Mouse (Mus musculus) MEL-GATA-1-ER (cell line): ENCODE measurements around the gene Ptges2.

Experiments
- DNase-seq: peaks from one replicate; pipeline ENCODE4 v3.0.0-alpha.2; 2012; ENCODE audit warnings: low read depth; ENCODE audit errors: extremely low read depth

Ptges2 gene

DNA sequence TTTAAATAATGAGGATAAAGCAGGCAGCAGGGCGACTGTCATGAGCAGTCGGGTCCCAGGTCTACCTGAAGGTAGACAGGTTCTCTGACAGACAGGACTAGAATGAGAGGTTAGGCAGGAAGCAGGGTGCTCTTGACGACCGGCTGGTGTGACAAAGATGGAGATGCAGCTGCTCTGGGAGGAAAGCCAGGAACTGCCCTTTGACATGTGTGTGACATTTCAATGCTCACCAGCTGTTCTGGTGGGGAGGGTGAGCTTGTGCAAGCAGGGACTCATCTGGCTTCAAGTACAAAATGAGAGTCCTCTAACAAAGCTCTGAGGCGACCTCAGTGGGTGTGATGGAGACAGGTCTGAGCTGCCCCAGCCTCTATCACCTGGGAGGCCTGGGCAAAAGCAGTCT lies 18.2 kb downstream of the Ptges2 start:
- DNase-seq: no peak

GRCm38 (mm10) chr2:32415801-32416200 lies 20.1 kb downstream of the Ptges2 start:
- DNase-seq: no peak

DNA sequence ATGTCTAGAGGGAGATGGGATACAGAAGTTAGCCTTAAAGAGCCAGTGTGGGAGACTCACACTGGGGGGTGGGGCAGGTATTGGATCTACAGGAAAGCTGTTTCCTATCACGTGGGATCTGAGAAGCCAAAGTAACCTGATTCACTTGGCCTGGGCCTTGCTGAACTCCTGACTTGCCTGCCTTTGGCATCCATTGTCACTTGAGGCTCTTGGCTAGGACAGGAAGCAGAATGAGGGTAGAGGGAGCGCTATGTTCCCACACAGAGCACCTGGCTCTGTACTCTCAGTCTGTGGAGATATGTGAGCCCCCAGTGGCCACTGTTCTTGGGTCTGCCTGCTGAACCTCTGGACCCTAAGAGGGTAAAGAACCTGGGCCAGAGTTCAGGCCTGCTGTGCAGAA lies 20.9 kb downstream of the Ptges2 start:
- no peak for DNase-seq

DNA sequence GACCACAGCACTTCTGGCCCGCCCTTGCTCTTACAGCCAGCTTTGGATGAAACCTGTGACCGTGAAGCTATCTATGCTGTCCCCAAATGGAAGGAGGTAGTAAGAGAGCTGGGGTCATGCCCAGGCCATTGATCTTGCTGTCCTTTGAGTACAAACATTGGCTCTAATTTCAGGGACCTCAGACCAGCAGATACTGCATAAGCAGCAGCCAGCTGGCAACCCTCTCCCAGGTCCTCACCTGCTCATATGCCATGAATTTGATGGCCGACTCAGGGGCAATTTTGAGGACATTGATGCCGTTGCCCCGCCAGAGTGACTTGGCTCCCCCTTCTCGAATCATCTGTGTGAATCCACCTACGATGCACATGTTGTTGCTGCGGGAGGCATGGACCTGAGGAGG lies 21.8 kb downstream of the Ptges2 start:
- DNase-seq: no peak

DNA sequence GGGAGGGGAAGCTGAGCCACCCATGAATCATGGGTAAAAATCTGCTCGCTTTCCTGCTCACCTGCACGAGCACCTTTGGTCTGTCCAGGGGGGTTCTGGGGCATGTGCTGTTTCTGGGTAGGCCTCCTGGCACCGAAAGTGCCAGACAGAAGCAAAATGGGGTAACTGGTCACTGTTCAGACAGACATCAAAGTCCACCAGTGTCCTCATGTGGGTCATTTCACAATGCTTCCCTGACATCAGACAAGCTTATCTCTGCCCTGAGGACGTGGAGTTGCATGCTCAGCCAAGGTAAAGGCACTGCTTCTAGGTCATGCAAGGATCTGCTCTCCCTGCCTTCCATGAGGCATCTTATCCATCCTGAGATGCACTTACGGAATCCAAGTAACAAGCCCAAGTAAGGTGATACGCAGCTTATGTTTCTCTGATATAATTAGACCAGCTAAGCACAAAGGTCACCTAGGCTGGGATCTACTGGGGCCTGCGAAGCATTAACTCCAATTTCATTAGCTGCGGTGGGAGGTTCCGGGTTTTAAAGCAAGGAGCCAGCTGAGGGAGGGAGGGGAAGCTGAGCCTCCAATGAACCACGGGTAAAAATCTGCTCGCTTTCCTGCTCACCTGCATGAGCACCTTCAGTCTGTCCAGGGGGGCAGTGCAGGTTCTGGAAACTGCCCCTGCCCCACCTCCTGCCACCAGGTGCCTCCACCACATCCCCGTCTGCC lies 22.9 kb downstream of the Ptges2 start:
- no peak for DNase-seq

GRCm38 (mm10) chr2:32419359-32419758 lies 23.7 kb downstream of the Ptges2 start:
- no peak for DNase-seq

GRCm38 (mm10) chr2:32420066-32420608 lies 24.4 kb downstream of the Ptges2 start:
- DNase-seq: no peak

- no peak for DNase-seq
Observed at GRCm38 (mm10) chr2:32420647-32421046, 25.0 kb downstream of the Ptges2 start.

DNA sequence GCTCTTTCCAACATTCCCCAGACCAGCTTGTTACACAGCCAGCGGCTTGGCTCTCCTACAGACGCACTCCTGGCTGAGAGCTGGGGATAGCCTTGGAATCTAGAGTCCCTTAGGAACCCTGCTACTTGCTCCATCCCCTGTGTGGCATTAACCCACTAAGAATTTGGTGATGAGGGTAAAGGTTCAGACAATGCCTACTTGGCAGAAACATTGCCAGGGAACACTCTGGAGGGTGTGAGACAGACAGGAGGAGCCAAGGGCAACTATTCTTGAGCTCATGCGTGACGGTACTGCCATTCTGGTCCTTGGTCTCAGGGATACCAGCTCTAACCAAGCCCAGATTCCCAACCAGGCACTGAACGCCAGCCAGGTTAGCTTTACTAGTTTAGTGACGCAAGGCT lies 26.2 kb downstream of the Ptges2 start:
- no peak for DNase-seq

DNA sequence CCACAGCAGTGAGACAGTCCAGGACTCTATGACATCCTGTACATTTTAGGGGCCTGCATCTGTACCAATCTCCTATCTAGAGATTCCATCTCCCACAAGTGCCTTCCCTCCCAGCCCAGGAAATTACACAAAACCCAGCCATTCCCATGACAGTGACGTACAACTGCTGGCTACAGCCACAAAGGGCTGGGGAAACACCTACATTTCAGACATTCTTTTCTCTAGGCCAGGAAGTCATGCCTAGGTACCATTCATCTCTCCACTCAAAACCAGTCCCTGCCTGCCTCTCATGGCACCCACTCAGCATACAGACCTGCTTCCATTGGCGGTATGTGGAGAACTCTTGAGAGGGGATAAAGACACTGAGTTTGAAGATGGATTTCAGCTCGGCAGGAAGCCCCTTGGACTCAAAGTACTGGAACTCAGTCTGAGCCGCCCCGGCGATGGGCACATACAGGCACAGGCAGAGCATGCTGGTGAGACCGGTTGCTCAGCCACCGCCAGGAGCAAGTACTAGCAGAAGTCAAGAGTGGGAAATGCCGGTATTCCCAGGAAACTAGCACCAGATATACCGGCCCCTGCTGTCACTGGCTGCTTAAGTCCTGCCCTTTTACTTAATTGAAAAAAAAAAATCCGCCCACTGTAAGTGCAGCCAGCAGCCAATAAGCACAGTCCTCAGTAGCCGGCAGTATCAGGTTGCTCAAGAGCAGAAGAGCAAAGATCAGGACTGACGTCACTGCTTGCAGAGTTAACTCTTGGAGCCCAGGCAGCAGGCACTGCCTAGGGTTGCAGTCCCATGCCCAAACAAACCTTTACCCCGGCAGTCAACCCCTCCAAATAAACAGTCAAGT lies 28.0 kb downstream of the Ptges2 start:
- DNase-seq: peak; percentile 34

- DNase-seq: no peak
Observed at GRCm38 (mm10) chr2:32424796-32425195, 29.1 kb downstream of the Ptges2 start.

GRCm38 (mm10) chr2:32425568-32425967 lies 29.9 kb downstream of the Ptges2 start:
- no peak for DNase-seq

- DNase-seq: no peak
Observed at GRCm38 (mm10) chr2:32426141-32426540, 30.4 kb downstream of the Ptges2 start.

DNA sequence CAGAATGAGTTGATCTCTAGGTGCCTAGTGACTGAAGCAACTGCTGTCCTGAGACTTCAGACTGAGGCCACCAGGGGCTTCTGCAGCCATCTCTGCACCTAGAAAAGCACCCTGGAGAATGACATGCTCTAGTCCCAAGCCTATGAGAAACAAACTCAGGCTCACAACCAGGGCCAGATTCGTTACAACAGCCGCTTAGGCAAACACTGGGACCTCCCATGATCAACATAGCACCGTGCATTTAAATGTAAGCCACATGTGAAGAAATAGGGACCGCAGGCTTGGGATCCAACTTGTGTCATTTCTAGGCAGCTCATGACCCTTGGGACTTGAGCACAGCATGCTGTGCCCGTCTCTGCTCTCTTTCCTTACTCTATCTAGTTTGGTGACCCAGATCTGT lies 32.0 kb downstream of the Ptges2 start:
- DNase-seq: no peak

- DNase-seq: no peak
Observed at GRCm38 (mm10) chr2:32428262-32428722, 32.6 kb downstream of the Ptges2 start.

DNA sequence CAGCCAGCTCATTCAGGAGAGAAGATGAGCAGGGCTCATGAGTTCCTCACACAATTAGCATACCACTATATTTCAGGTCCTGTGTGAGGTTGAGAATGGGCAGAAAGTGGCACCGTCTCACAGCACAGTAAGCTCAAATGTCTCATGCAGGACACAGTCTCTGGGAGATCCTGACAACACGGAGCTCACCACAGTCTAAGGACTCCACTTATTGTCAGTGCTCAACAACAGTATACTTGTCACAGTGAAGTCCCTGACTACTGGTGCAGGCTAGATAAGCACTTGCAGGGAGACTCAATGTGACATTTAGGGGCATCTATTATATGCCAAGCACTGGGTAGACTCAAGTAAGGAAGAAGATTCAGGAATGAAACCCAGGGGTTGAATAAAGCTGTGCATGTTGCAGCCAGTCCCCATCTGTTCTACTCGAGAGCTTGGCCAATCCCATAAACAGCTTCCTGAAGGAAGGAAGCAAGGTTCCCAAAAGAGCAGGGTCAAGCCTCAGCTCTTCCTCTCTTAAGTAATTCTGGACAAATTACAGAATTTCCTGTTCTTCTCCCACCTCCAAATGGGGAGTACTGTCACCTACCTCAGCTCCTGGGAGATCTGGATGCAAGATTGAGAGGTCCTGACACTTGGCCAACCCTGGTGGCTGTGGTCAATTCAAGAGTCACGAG lies 33.7 kb downstream of the Ptges2 start:
- peak; percentile 18 for DNase-seq

DNA sequence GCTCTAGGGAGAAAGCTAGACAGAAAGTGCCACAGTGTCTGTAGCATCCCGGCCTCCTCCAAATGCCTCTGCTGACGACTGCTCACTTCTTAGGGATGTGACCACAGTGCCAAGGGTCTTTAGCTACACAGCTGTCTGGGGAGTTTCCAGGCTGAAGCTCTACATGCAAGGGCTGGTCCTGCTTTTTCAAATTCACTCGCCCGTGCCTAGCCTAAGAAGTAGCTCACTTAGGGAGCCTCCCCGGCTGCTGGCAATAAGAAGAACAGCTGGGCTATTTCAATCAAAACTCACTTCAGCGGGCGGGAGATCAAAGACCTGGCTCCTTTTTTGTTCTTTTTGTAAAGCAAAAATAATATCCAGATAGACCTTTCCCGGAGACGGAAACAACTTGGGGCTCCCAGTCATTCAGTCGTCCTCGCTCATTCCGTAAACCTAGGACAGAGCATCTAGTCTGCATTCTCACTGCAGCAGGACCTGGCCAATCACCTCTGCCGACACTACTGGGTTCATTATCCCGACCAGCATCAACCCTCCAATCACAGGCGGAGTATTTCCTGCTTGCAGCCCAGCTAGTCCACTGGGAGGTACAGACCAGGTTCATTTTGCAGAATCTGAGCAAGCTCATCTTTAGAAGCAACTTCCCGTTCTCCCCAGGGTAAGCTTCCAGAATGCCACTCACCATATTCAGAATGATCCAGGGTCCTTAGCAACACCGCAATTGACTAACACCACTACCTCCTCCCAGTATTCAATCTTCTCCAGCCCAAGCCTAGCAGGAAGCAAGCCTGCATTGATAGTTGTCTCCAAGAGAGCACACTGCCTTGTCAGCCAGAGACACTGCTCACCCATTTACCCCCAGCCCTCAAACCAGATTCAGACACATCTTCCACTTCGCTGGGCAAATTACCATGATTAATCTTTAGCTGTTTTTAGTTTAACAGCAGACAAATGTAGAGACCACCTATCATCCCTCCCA lies 35.3 kb downstream of the Ptges2 start:
- no peak for DNase-seq

- no peak for DNase-seq
Observed at GRCm38 (mm10) chr2:32436686-32437372, 41.1 kb downstream of the Ptges2 start.

GRCm38 (mm10) chr2:32437612-32438166 lies 42.0 kb downstream of the Ptges2 start:
- DNase-seq: no peak

DNA sequence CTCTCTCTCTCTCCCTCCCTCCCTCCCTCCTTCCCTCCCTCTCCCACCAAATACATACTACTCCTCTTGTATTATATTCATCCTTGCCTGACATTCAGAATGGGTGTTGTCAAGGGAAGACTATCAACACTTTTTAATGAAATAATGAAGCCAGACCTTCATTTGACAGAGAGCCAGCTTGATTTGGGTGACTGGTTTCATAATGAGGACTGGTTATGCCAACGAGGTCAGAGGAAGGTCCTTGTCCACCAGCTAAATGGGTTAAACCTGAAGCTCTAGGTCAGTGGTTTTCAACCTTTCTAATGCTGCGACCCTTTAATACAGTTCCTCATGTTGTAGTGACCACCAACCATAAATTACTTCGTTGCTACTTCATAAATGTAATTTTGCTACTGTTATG lies 43.0 kb downstream of the Ptges2 start:
- no peak for DNase-seq
